Mouse (Mus musculus) ES-Bruce4 (cell line): ENCODE results near the gene Fam20c.

Experiments
- CTCF ChIP-seq: IDR thresholded peaks from one replicate; pipeline ENCODE4 v1.8.1; 2011; ENCODE audit warnings: low read depth, low read length
- POLR2A ChIP-seq: IDR thresholded peaks from one replicate; pipeline ENCODE4 v1.8.1; 2011; ENCODE audit warnings: low read length; ENCODE audit not compliant: insufficient read depth

- TF ChIP-seq POLR2A (no peak), CTCF (no peak)
Measured at GRCm38 (mm10) chr5:138757616-138758015, 3.3 kb downstream of the Fam20c start.
